Mouse (Mus musculus): ENCODE measurements around the gene Cpsf6.

- TF ChIP-seq CTCF (IDR thresholded peaks at IDR 0.05; ENCODE audit: low read depth, low read length) (no peak), POLR2A (IDR thresholded peaks at IDR 0.05; ENCODE audit: borderline replicate concordance, low read depth, low read length) (no peak)
These were observed 31.3 kb upstream of the Cpsf6 start for GRCm38 (mm10) chr10:117411131-117411530.

Data from bone marrow macrophage, adult 2 months (primary cell).